Mouse (Mus musculus) right cerebral cortex, postnatal 36 days (tissue): ENCODE results near the gene Pak4.
A peak's percentile ranks its signal among the peaks of the same experiment; 100 is the strongest.

Experiments used
- DNase-seq, 2 experiments: peaks; one replicate each; pipeline ENCODE4 v3.0.0; 2022; ENCODE audit warnings: low spot score in 2 of 2, mixed read lengths in 1 of 2

Pak4 gene

GRCm38 (mm10) chr7:28587644-28588043 is 10.3 kb downstream of the Pak4 start:
- DNase-seq = no peak

DNA sequence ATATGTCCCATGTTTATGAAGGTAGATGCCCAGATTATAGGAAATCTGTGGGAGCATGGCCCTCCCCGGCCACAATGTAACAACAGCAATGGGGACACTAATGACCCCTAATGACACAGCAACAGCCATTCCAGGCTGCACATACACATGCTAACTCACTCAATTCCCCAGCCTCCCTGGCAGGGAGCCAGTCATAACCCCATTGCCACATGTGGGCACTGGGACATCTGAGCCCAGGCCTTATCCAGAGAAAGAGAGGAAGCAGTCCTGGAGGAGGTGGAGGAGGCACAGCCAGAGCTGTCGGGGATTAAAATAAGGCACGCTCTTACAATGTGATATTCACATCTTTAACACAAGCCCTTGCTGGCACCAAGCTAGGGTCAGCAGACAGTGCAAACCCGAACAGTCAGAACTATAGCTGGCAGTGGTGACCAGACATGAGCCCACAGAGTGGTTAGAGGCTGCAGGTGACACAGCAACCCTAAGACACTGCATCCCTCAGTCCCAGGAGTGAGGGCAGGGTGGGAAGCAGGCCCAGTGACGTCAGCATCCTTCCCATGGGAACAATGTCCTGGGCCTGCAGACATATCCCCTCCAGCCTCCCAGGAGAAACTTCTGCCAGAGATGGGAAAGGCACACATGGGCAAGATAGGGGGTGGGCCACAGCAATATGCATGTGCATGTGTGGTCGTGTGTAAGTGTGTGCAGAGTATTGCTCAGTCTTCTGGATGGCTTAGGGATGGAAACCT is 11.1 kb downstream of the Pak4 start:
- no peak for DNase-seq

GRCm38 (mm10) chr7:28585001-28585400 is 13.0 kb downstream of the Pak4 start:
- no peak for DNase-seq

- no peak for DNase-seq
Measured at GRCm38 (mm10) chr7:28584468-28584867, 13.5 kb downstream of the Pak4 start.

DNA sequence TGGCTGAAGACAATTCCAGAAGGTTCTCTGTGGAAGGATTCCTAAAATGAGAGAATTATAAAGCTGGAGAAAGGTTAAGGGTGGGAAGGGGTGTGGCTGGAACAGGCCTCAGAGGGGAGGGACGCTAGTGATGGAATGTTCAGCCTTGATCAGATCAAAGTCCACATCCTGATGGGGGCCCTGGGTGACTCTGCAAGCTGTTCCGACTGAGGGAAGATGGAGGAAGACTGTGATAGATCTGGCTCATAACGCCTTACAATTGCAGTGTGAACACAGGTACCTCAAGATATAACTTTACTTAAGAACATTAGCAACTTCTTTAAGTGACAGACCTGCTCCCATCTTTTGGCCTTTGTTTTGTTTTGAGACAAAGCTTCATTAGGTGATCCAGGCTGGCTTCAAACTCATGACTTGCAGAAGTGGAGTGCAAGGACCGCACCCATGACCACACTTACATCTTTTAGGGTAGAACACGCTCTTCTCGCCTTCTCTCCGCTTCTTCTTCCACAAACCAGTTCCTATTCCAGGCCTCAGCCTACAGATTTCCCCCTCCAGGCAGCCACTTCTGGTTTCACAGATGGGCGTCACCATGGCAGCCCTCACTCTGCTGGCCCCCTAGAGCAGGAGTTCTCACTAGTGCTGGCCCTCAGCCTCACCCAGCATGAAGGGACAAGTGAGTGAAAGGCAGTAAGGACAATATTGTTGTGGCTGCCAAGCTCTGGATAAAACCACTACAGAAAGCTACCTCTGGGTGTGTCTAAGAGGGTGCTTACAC is 14.2 kb downstream of the Pak4 start:
- peak in 1 of 2 experiments; percentile 26 for DNase-seq

- no peak for DNase-seq
Measured at GRCm38 (mm10) chr7:28582841-28583240, 15.1 kb downstream of the Pak4 start.

- DNase-seq = no peak
Measured at GRCm38 (mm10) chr7:28581721-28582120, 16.3 kb downstream of the Pak4 start.

DNA sequence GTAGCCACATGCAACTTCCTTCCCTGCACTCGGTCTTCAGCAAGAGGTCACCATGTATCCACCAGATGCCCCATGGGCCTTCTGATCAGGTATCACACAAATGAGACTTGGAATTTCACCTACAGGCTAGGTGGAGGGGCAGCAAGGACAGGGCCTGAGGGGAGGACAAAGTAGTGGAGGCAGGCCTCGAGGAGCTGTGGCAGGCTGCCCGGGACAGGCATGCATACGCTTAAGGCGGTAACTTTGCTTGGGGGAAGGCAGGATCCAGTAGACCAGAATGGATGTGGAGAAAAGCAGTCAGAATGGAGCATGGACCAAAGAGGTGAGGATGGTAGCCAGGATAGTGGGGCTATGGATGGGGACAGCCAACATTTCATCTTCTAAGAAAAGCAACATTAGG is 18.2 kb downstream of the Pak4 start:
- DNase-seq = no peak

GRCm38 (mm10) chr7:28578543-28579053 is 19.4 kb downstream of the Pak4 start:
- no peak for DNase-seq

GRCm38 (mm10) chr7:28577826-28578542 is 20.0 kb downstream of the Pak4 start:
- DNase-seq = no peak

DNA sequence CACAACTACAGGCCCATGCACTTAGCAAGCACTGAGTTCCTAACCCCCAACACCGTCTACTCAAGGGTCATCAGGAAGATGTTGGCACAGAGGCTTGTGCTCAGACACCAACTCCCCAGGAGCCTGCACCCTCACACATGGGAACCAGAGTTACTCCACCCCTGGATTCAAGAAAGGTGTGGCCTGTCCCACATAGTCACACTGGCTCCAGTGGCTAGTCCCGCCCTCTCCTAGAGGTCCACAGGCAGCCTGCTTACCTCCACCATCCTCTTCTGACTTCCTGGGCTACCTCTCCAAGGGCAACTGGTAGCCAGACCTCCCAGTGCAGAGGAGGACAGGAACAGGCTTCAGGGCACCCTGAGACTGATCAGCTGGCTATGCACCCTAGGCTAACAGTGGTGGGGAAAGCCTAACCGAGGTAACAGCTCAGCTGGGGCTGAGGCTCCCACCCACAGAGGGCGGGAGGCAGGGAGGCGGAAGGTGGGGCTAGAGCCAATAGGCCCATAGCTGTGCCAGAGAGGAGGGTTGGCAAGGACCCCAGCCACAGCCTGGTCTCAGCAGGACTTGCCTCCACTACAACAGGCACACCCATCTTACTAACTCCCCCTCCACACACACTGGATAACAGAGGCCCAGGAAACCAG is 21.6 kb downstream of the Pak4 start:
- no peak for DNase-seq

GRCm38 (mm10) chr7:28575597-28575996 is 22.4 kb downstream of the Pak4 start:
- DNase-seq = no peak

DNA sequence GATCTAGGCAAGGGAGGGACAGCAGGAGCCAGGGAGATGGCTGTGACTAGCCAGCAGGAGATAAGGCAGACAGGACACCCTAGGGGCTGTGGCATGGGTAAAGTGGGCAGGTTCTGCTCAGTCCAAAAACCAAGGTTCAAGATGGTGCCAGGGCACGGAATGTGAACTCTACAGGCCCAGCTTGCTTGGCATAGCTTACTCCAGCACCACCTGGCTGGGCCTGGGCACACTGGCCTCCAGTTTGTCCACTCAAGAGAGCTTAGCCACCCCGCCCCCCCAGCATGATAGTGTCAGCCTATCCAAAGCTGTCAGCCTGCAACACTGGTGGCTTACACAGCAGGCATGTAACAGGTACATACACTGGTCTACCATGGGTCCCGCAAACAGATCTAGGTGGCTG is 24.7 kb downstream of the Pak4 start:
- DNase-seq = no peak

DNA sequence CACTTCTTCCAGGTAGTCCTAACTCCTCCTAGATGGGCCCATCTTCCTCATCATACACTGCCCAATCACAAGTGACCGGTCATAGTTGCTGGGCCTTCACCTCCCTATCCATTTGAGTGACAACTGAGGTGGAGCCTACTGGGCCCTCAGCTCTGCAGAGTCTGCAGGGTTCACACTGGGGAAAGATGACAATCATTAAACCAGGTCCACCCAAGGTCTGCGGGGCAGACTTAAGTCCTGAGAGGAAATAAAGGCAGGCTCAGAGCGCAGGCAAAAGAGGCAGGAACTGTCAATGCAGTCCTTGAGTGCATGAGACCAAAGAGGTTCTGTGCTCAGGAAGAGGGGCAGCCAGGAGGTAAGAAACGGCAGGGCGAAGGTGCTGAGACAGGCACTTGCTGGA is 25.3 kb downstream of the Pak4 start:
- no peak for DNase-seq

DNA sequence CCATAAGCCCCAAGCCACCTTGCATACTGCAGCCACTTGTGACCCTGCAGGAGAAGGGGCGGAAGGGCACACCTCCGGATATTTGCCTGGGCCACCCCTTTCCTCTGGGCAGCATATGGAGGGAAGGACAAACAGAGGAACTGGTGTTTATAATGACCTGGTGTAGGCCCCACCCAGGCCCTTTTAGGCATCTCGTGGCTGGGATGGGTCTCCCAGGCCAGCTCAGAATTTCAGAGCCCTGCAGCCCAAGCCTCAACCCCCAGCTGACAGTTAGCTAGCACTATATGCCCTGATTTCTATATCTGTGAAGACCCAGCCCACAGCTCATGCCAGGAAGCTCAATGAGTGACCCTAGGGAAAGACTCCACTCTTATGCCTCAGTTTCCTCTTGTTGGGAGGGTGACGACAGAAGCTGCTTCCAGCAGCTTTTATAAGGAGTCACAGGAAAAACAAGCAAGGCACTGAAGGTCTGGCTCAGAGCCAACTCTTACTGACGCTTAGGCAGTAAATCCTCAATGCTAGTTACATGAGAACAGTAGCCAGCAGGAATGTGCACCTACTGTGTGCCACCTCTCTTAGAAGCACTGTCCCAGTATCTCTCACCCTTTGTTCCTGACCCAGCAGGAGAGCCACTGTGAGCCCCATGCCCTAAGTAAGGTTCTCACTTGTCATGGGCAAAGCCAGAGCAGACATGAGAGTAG is 26.9 kb downstream of the Pak4 start:
- DNase-seq = no peak

DNA sequence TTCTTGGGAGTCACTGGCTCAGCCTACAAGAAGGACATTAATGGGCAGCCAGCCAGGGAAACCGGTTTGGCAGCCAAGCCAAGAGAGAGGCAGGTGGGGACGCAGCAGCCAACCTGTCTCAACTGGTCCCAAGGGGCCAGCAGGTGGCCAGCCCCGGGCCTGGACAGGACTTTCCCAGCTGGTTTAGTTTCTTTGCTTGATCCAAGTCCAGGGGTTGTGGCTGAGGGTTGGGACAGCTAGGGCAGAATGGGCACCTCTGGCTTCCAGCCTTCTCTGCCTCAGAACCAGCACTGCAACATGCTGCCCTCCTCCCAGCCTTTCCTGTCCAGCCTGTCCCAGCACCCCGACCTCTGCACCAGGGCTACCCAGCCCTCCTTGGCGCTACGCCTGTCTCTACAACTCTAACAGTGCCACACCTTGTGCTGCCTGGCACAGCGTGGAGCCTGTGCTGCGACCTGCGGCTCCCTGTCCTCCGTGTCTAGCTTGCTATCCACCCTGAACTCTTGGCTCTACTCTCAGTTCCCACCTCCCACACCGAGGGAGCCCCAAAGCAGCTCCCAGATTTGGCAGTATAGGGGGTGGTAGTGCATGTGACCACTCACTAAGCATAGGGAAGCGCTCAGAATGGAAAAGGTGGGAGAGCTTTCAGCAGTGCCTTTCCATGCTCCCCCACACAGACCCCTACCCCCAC is 27.5 kb downstream of the Pak4 start:
- peak in 1 of 2 experiments; percentile 43 for DNase-seq

- DNase-seq = peak; percentile 23 to 26
Measured at GRCm38 (mm10) chr7:28568253-28568652, 29.7 kb downstream of the Pak4 start.

GRCm38 (mm10) chr7:28567539-28567938 is 30.4 kb downstream of the Pak4 start:
- no peak for DNase-seq

DNA sequence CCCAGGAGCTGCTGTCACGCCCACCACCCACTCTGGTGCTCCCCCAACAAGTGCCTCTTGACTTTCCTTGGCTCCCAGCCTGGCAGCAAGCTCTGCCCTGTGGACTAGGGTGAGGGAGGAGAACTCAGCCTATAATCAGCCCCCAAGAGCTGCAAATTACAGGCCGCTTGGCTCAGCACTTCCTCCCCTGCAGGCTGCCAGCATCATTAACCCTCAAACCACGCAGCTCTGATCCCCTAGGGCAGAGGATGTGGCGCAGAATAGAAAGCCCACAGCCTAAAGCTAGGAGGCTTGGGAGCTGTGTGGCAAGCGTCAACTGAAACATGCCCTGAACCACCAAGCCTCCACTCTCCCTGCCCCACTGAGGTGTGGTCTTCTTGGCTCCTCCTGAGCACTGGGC is 32.6 kb downstream of the Pak4 start:
- no peak for DNase-seq

GRCm38 (mm10) chr7:28562951-28563350 is 35.0 kb downstream of the Pak4 start:
- no peak for DNase-seq

DNA sequence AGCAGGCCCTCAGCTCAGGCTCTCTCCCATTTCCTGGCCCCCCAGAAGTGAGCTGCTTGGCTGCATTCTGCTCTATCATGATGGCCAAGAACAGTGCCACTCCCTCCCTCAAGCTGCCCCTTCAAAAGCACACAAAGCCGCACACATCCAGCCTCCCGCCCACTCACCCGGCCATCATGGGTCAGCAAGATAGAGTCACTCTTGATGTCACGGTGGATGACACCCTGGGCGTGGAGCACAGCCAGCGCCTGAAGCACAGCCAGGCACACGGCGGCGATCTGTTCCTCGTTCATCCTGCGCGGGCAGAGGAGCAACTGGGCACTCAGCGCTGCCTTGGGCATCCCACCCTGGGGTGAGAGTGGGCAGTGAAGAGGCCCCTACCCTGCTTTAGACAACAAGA is 35.6 kb downstream of the Pak4 start:
- no peak for DNase-seq
